Mouse (Mus musculus) midbrain, embryonic 11.5 days (tissue): Measurements from ENCODE around the gene Itih5. TPM values are rescaled to one million over a fixed set of nuclear protein-coding genes. Genes with fewer than 3 reads are reported as not detected.
A peak's percentile ranks its signal among the peaks of the same experiment; 100 is the strongest.

ENCODE experiments used
- ATAC-seq: fragments of 200-750 bp; cut with Nextera tagmentation; 2 replicates; pipeline ENCODE4 v1.8.0; 2017; ENCODE audit warnings: moderate TSS enrichment, moderate library complexity; ENCODE audit not compliant: low FRiP score
- DNase-seq: peaks from one replicate; pipeline ENCODE4 v3.0.0; 2015; ENCODE audit warnings: low spot score; ENCODE audit errors: missing footprints
- H3K27ac ChIP-seq: fragments of 300-500 bp; sonication (generic); 2 replicates; pipeline ENCODE4 v1.5.1; 2014; ENCODE audit warnings: low read depth, low read length
- H3K27me3 ChIP-seq: fragments of 300-500 bp; sonication (generic); 2 replicates; pipeline ENCODE4 v1.6.1; 2014; ENCODE audit warnings: mild to moderate bottlenecking, low read length, moderate library complexity, mixed read lengths; ENCODE audit not compliant: control insufficient read depth, insufficient read depth
- H3K36me3 ChIP-seq: fragments of 300-500 bp; sonication (generic); 2 replicates; pipeline ENCODE4 v1.6.1; 2014; ENCODE audit warnings: mild to moderate bottlenecking, low read length, moderate library complexity, mixed read lengths; ENCODE audit not compliant: control insufficient read depth, insufficient read depth
- H3K4me1 ChIP-seq: fragments of 300-500 bp; sonication (generic); 2 replicates; pipeline ENCODE4 v1.6.1; 2014; ENCODE audit warnings: low read length; ENCODE audit not compliant: control insufficient read depth, insufficient read depth
- H3K4me2 ChIP-seq: fragments of 300-500 bp; sonication (generic); 2 replicates; pipeline ENCODE4 v1.6.1; 2014; ENCODE audit warnings: mild to moderate bottlenecking, moderate library complexity
- H3K4me3 ChIP-seq: fragments of 300-500 bp; sonication (generic); 2 replicates; pipeline ENCODE4 v1.5.1; 2014; ENCODE audit warnings: low read depth, low read length
- H3K9ac ChIP-seq: fragments of 300-500 bp; sonication (generic); 2 replicates; pipeline ENCODE4 v1.6.1; 2014; ENCODE audit warnings: low read length
- H3K9me3 ChIP-seq: fragments of 300-500 bp; sonication (generic); 2 replicates; pipeline ENCODE4 v1.6.1; 2016; ENCODE audit warnings: low read length; ENCODE audit not compliant: control insufficient read depth
- WGBS: fragments of 180-500 bp; shearing (Covaris S2); extraction: QIAGEN DNeasy Blood & Tissue Kit; methylation state at CpG from one replicate; pipeline ENCODE4 v1.1.7; 2014; 5-methylcytosine and 5-hydroxymethylcytosine counted together
- polyA plus RNA-seq: library from polyadenylated mRNA; unstranded; fragments of >200 nt; fragmentation: Nextera tagmentation; extraction: Ambion mirVana; gene quantifications from 2 replicates; pipeline ENCODE4 v1.2.1, GENCODE M21; 2014

Itih5 gene
- polyA plus RNA-seq, 1 experiment from 2014 or later = 7.4 TPM

DNA sequence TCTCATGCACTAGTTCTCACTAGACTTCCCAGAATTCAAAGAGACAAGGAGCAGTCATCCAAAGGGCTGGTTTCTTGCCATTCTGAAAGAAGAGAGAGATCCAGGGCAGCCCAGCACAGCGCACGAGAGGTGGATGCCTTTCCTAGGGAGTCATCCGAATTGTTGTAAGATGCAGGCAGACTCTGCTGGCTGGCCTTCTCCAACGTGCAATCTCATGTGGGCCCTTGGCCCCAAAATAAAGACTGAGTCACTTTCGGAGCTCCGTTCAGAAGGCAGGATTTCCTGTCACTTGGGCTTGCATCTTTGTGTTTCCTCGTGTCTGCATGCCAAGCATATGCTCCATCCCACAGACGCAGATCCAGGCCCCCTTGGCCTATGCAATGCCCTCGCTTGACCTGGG lies 97.1 kb downstream of the Itih5 start:
- H3K4me3 ChIP-seq = no peak overlapping the region
- WGBS = 84% methylated on average over 9 of the region's 9 CpGs

DNA sequence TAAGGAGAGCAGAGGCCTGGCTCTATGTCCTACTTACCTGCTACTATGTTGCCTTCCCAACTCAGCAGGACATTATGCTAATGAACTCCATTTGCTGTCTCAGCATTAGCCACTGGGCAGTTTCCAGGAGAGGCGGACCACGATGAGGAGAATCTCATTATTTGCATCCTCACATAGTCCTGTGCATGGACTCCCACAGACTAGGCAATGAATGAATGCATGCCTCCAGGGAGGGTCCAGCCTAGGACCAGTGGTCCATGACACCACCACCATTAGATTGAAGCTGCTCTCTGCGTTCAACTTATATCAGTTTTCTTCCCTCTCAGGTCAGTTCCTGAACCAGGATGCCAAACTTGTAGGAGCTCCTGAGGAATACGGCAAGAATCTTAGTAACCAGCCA lies 97.6 kb downstream of the Itih5 start:
- Histone ChIP-seq H3K4me1 (no peaks in the 10 kb centered on the region), H3K4me3 (no peak overlapping the region), H3K27ac (no peak overlapping the region), H3K4me2 (no peak overlapping the region), H3K9me3 (no peaks in the 10 kb centered on the region), H3K36me3 (no peaks in the 10 kb centered on the region), H3K9ac (no peak overlapping the region), H3K27me3 (no peaks in the 10 kb centered on the region)
- DNase-seq = peak; percentile 21
- WGBS = 78% methylated on average over 4 of the region's 4 CpGs
- 0 out of 2 replicates have a peak, but pooled peaks have one; percentile 44 for ATAC-seq

More for the DNA sequence above, 97.1 kb downstream of the Itih5 start:
- no peaks in the 10 kb centered on the region for H3K4me1 ChIP-seq
- H3K4me2 ChIP-seq = no peak overlapping the region
- H3K9me3 ChIP-seq = no peaks in the 10 kb centered on the region
- ATAC-seq = no peak
- H3K36me3 ChIP-seq = no peaks in the 10 kb centered on the region
- DNase-seq = peak; percentile 33
- H3K9ac ChIP-seq = no peak overlapping the region
- no peaks in the 10 kb centered on the region for H3K27me3 ChIP-seq
- H3K27ac ChIP-seq = no peak overlapping the region

DNA sequence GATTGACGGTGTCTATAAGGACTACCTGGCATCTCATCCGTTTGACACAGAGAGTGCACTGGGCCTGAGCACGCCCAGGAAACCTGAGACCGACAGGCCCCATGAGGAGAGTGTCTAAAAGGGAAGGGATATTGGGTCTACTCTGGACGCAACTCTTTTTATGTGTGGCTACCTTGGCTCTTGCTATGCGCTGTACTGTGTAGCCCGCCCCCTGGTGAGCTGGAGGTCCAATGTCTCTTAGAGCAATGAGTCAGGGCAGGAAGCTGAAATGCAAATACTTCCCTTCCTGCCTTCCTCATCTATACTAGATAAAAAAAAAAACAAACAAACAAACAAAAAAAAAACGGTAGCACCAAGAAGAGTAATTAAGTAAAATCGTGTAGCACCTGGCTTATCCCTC lies 98.1 kb downstream of the Itih5 start:
- no peak overlapping the region for H3K9ac ChIP-seq
- ATAC-seq (no peak), DNase-seq (peak; percentile 1)
- H3K4me1 ChIP-seq = no peaks in the 10 kb centered on the region
- no peak overlapping the region for H3K27ac ChIP-seq
- no peaks in the 10 kb centered on the region for H3K27me3 ChIP-seq
- H3K9me3 ChIP-seq = no peaks in the 10 kb centered on the region
- H3K4me3 ChIP-seq = no peak overlapping the region
- no peak overlapping the region for H3K4me2 ChIP-seq
- H3K36me3 ChIP-seq = no peaks in the 10 kb centered on the region
- 90% methylated on average over 9 of the region's 9 CpGs for WGBS

DNA sequence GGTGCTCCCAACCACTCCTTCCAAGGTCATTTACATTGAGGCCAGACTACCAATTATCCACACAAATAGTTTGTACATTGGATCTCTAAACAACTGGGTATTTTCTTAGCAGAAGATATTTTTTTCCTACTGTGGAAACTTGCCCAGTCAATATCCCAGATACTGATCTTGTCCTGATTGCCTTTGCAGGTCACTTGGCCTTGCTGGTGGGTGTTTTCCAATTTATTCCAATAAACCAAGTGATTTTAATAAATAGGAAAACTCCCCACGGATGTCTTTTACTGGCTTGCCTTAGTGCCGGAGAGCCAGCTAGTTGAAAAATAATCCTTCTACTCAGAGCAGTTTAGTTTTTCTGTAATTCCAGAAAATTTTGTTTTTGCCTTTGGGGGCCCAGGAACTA lies 98.6 kb downstream of the Itih5 start:
- Histone ChIP-seq H3K4me2 (no peak overlapping the region), H3K27ac (no peak overlapping the region), H3K4me1 (no peaks in the 10 kb centered on the region), H3K9ac (no peak overlapping the region), H3K9me3 (no peaks in the 10 kb centered on the region), H3K36me3 (no peaks in the 10 kb centered on the region), H3K4me3 (no peak overlapping the region), H3K27me3 (no peaks in the 10 kb centered on the region)
- no peak for ATAC-seq
- WGBS = 92% methylated on average over 2 of the region's 2 CpGs
- no peak for DNase-seq

DNA sequence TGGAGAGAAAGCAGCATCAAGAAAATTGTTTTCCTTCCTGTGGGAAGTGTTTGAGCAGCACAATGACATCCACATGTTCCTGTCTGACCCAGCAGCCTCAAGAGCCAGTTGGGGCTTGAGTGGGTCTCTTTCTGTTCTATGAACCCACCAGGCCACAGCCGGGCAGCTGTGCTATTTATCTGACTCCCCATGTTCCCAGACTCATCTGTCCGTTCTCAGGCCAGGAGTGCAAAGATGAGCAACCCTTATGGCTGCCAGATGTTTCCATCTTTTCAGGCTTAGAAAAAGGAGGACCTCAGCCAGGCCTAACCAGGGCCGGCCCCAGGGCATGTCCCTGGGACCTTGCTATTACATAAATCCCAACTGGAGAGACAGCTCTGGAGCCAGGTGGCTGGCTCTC lies 100.0 kb downstream of the Itih5 start:
- Histone ChIP-seq H3K27ac (no peak overlapping the region), H3K4me2 (no peak overlapping the region), H3K4me3 (no peak overlapping the region), H3K9me3 (no peaks in the 10 kb centered on the region), H3K36me3 (no peaks in the 10 kb centered on the region), H3K27me3 (no peaks in the 10 kb centered on the region), H3K9ac (no peak overlapping the region), H3K4me1 (no peaks in the 10 kb centered on the region)
- ATAC-seq = no peak
- peak; percentile 61 for DNase-seq
- 76% methylated on average over 3 of the region's 3 CpGs for WGBS

DNA sequence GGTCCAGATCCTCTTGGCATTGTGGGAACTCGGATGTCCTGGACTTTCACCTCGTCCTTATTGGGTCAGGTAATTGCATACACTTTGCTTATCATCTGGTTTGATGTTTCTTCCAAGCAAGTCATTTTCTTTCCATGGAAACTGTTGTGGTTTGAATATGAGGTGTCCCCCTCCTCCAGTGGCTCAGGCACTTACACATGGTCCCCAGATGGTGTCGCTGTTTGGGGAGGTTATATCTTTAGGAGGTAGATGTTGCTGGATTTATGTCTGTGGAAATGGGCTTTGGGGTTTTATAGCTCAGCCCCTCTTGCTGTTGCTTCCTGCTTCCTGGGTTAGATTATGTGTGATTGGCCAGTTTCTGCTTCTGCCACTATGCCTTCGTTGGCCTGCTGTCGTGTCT lies 103.6 kb downstream of the Itih5 start:
- Histone ChIP-seq H3K9me3 (no peaks in the 10 kb centered on the region), H3K4me2 (no peak overlapping the region), H3K4me1 (no peaks in the 10 kb centered on the region), H3K4me3 (no peak overlapping the region), H3K27ac (no peak overlapping the region), H3K9ac (no peak overlapping the region), H3K36me3 (no peaks in the 10 kb centered on the region), H3K27me3 (no peaks in the 10 kb centered on the region)
- whole genome bisulfite sequencing = 74% methylated on average over 5 of the region's 5 CpGs
- DNase-seq (no peak), ATAC-seq (no peak)

DNA sequence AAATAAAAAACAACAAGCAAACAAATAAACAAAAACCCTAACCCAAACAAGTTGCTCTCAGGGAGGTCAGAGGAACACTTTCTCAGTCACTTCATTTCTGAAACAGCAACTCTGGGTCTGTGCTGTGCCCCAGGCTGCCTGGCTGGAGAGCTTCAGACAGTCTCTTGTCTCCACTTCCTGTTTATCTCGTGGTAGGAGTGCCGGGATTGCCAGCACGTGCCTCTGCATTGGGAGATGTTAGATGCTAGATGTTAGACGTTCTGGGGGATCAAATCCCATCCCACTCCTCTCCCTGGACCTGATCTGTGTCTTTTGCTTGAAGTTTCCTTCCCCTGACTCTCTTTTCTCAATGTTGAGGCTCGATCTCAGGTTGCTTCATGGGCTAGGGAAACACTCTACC lies 104.9 kb downstream of the Itih5 start:
- ATAC-seq (no peak), DNase-seq (peak; percentile 57)
- Histone ChIP-seq H3K4me1 (peaks cover 4% of the 10 kb centered on the region; the same call in 1 of the 2 replicates), H3K9ac (no peak overlapping the region), H3K27me3 (no peaks in the 10 kb centered on the region), H3K27ac (no peak overlapping the region), H3K36me3 (no peaks in the 10 kb centered on the region), H3K4me3 (no peak overlapping the region), H3K9me3 (no peaks in the 10 kb centered on the region), H3K4me2 (no peak overlapping the region)
- 73% methylated on average over 5 of the region's 5 CpGs for WGBS

DNA sequence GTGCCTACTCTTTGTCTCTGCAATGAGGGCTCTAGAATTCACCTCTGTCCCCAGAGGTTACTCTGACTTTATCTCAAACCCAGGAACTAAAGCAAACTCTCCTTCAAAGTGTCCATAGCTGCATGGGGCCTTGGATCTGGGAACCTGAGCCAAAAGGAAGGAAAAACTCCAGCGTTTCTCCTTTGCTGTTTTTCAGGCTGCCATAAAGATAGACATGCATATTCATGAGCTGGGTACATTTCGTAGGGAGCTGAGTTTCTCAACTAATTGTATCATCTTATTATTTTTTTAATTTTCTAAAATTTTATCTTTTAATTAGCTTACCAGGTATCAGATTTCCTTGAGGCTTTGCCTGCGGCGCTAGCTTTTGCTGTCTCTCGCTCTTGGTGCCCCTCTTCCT lies 106.7 kb downstream of the Itih5 start:
- Histone ChIP-seq H3K4me3 (no peak overlapping the region), H3K4me2 (no peak overlapping the region), H3K9me3 (no peaks in the 10 kb centered on the region), H3K27me3 (no peaks in the 10 kb centered on the region), H3K27ac (no peak overlapping the region), H3K4me1 (peaks cover 4% of the 10 kb centered on the region; the same call in 1 of the 2 replicates), H3K36me3 (no peaks in the 10 kb centered on the region), H3K9ac (no peak overlapping the region)
- DNase-seq (no peak), ATAC-seq (no peak)
- WGBS = 46% methylated on average over 5 of the region's 5 CpGs

GRCm38 (mm10) chr2:10261337-10261736 lies 108.0 kb downstream of the Itih5 start:
- Histone ChIP-seq H3K9me3 (no peaks in the 10 kb centered on the region), H3K27ac (no peak overlapping the region), H3K27me3 (no peaks in the 10 kb centered on the region), H3K4me1 (peaks cover 4% of the 10 kb centered on the region; the same call in 1 of the 2 replicates), H3K36me3 (no peaks in the 10 kb centered on the region), H3K9ac (no peak overlapping the region), H3K4me2 (no peak overlapping the region), H3K4me3 (no peak overlapping the region)
- DNase-seq (no peak), ATAC-seq (no peak)
- 70% methylated on average over 5 of the region's 5 CpGs for WGBS

DNA sequence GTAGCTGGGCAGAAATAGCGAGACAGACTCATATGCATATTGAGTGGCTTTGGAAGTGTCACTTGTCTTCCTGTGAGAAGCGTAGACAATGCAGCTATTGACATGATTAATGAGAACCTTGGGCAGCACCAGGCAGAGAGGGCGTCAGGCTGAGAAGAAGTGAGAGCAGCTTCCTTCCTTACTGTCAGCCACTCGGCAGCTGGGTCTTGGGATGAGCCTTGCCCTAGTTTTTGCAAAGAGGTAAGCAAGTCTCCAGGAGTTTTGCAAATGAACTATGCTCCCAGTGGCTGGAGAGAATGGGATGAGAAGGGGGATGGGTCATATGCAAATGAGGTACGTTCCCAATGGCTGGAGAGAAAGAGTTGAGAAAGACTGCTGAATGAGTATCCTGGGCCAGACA lies 109.4 kb downstream of the Itih5 start:
- Histone ChIP-seq H3K4me2 (no peak overlapping the region), H3K4me3 (no peak overlapping the region), H3K9ac (no peak overlapping the region), H3K27me3 (no peaks in the 10 kb centered on the region), H3K36me3 (no peaks in the 10 kb centered on the region), H3K27ac (no peak overlapping the region), H3K4me1 (peaks cover 4% of the 10 kb centered on the region; the same call in 1 of the 2 replicates), H3K9me3 (no peaks in the 10 kb centered on the region)
- WGBS = 19% methylated on average over 5 of the region's 5 CpGs
- DNase-seq = no peak
- 0 out of 2 replicates have a peak, but pooled peaks have one; percentile 27 for ATAC-seq
